Mouse (Mus musculus) adrenal gland, postnatal 4 days (tissue): ENCODE results near the gene Cx3cl1. TPM values are rescaled to one million over a fixed set of nuclear protein-coding genes. Genes with fewer than 3 reads are reported as not detected.

ENCODE experiments used
- DNase-seq, 2 experiments: peaks; one replicate each; pipeline ENCODE4 v3.0.0; 2021 to 2022; ENCODE audit warnings: low spot score in 2 of 2, mixed read lengths in 2 of 2
- total RNA-seq, 2 experiments: library from RNA; stranded (reverse); gene quantifications; 2 replicates each; pipeline ENCODE4 v1.2.3; 2021

The Cx3cl1 gene
- total RNA-seq, 2 experiments from 2014 or later: 18.8 to 21.1 TPM

DNA sequence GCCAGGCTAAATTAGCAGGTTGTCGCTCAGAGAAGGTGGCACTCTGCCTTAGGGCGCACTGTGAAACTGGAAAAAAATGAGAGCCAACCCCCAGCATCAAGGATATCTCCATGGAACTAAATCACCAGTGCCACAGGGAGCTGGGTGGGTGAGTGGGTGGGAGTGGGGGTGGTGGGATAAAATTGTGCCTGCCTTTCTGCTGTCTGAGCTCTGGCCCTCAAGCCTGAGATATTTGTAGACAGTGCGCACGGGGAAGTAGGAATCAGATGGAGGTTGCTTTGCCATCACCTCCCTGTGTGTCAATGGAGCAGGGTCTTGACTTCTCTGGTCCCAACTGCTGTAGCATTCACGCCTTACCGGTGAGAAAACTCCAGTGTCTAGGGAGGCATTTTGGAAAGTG, 1.2 kb downstream of the Cx3cl1 start:
- no peak for DNase-seq

DNA sequence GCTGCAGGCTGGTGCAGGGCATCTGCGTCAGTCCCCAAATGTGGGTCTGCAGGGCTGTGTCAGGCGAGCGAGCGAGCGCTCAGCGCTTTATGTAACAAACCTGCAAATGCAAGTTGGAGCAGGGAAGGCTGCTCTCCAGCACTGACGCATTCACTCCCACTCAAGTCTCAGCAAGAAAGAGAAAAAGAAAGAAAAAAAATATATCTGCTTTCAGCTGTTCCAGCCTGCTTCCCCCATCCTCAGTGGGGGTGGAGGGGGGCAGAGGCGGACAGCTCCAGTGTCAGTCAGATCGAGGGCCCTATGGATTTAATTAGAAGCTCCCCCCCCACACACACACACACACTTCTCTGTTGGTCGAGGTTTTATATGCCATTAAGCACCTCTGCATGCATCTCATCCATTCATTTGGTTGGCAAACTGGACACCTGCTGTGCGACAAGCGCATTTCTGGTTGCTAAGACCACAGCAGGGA, 1.9 kb downstream of the Cx3cl1 start:
- DNase-seq: no peak

DNA sequence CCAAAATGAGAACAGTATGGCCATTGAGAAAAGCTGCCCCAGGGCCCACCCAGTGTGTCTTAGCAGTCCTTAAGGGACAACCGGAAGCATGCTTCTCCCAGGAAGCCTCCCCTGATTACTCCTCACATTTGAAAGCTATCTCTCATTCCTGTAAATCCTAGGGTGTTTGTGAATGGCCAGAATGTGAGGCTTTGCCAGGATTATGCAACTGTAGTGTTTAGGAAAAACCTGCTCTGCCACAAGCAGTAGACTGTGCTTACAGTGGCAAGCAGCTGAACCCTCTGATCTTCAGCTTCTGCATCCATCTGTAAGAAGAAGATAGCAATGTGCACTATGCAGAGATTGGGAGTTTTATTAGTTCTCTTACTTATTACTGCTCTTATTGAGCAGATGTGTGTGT, 2.8 kb downstream of the Cx3cl1 start:
- no peak for DNase-seq

DNA sequence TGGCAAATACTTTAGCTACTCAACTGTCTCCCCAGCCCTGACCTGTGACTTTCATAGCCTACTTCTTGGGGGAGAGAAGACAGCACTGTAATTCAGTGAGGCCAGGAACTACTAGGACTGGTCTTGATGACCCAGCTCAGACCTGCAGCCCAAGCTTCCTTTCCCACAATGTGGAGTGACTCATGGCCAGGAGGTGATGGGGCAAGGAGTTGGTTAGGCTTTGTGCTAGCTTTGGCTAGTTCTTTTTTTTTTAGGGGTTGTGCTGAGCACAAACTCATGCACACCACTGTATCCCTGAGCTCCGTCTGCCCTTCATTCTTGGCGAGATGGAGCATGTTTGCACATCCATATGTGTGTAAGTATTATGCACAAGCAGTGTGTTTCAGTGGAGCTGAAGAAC, 4.5 kb downstream of the Cx3cl1 start:
- no peak for DNase-seq

DNA sequence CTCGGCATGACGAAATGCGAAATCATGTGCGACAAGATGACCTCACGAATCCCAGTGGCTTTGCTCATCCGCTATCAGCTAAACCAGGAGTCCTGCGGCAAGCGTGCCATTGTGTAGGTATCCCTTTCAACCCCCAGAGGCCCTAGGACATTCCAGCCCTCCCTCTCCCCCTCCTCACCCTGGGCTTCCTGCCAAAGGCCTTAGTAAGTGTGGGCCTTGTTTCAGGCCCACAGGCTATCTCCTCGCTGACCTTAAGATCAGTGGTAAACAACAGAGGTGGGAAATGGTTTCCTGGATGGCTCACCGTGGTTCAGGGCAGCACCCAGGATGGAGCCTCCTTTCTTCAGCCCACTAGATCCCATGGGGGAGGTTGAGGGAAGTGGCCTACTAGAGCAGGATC, 6.2 kb downstream of the Cx3cl1 start:
- no peak for DNase-seq

DNA sequence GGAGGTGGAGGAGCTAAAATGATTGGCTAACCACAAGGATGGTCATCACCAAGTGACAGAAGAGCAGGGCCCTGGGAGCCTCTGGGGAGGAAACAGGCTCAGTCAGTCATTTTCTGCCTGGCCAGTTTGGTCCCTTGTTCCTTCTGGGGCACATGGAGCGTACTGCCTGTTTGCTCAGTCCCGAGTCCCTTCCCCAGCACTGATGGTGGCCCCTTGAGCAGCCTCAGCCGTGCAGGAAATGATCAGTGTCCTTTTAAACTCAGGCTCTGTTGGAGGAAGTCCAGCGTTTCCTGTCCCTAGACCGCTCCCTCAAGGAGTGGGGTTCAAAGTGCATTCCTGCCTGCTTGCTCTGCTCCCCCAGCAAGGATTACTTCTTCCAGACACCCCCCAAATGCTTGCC, 6.7 kb downstream of the Cx3cl1 start:
- no peak for DNase-seq

DNA sequence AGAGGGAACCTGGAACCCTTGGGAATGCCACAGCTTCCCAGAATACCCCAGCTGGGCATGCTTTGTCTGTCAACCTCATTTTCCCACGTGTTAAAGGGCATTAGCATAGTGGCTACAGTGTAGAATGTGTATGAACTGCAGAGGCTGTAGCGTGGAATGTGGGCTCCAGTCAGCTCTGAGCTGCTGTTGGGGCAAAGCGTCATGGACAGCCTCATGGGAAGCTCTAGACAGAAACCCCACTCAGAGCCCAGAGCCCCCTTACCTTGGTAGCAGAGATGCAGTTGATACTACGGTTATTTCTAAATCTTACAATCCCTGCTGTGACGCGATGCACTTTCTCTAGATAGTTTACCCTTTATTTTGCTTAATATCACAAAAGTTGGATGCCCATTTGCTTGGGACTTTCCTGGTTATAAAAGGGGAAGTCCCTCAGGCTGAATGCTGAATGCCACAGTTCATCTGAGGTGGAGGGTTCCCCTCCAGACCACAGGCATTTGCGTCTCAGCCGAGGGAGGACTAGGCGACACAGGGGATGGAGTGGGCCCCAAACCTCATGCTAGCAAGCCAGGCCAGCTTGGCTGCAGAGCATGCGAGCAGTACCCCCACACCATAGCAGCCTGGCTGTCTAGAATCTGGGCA, 7.2 kb downstream of the Cx3cl1 start:
- DNase-seq: no peak

DNA sequence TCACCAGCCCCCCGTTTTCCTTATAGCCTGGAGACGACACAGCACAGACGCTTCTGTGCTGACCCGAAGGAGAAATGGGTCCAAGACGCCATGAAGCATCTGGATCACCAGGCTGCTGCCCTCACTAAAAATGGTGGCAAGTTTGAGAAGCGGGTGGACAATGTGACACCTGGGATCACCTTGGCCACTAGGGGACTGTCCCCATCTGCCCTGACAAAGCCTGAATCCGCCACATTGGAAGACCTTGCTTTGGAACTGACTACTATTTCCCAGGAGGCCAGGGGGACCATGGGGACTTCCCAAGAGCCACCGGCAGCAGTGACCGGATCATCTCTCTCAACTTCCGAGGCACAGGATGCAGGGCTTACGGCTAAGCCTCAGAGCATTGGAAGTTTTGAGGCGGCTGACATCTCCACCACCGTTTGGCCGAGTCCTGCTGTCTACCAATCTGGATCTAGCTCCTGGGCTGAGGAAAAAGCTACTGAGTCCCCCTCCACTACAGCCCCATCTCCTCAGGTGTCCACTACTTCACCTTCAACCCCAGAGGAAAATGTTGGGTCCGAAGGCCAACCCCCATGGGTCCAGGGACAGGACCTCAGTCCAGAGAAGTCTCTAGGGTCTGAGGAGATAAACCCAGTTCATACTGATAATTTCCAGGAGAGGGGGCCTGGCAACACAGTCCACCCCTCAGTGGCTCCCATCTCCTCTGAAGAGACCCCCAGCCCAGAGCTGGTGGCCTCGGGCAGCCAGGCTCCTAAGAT, 7.9 kb downstream of the Cx3cl1 start:
- no peak for DNase-seq

DNA sequence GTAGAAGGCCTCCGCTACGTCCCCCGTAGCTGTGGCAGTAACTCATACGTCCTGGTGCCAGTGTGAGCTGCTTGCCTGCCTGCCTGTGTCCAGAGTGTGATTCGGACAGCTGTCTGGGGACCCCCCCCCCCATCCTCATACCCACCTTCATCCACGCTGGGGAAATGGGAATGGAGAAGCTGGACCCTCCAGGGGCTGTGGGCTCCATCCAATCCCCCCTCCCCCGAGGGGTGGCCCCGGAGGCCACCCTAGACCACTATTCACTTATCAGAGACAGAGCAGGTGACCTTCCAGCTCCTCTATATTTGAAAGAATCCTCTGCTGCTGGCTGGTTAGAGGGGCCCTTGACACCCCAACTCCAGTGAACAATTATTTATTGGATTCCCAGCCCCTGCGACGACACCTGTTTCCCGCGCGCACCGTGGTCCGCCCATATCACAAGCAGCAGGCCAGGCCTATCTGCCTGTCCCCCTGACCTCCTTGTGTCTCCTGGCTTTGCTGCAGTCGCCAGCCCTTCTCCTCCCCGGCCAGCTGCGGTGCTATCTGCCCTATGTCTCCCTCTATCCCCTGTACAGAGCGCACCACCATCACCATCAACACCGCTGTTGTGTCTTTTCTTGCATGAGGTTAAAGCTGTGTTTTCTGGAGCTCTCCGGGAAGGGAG, 8.8 kb downstream of the Cx3cl1 start:
- no peak for DNase-seq

DNA sequence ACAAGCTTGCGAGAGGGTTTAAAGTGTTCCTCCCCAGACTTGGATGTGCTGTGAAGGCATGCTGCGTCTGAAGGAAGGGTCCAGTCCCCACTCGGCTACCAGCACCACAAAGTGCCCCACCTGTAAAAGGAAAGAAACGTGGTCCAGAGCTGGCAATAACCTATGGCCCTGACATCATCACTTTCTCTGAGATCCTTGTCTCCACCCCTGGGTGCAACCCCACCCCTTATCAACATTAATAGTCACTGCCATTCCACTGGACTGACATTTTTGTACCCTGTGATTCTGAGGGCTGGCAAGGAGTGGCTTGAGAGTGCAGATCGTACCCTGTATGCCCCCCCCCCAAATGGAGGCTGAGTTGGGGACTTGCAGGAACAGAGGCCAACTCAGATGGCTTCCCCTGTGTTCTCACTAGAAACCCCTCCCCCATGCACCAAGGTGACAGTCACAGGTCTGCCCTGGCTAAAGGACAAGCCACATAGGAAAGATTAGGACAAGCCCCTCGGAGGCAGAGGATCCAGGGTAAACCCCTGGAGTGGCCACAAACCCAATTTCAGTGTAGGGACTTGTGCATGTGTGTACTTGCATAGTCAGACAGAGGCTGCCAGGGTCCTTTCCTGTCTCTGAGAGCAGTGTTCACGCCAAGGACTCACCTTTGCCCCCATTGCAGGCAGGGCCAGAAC, 9.5 kb downstream of the Cx3cl1 start:
- no peak for DNase-seq

DNA sequence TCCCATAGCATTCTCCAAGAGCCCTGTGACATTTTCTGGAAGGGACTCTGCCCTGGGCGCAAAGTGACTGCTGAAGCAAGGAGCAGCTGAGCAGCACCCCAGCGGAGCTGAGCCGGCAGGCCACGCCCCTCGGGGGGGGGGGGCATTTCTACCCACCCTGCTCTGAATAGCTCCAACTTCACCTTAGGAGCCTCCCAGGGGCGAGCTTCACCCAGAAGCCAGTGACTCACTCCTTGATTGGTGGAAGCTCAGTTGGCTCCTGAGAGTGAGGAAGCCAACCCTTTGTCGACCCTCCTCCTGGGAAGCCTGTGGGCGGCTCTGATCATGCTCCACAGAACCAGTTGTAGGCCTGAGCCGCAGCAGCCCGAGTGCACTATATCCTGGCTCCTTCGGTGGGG, 10.0 kb downstream of the Cx3cl1 start:
- DNase-seq: no peak

DNA sequence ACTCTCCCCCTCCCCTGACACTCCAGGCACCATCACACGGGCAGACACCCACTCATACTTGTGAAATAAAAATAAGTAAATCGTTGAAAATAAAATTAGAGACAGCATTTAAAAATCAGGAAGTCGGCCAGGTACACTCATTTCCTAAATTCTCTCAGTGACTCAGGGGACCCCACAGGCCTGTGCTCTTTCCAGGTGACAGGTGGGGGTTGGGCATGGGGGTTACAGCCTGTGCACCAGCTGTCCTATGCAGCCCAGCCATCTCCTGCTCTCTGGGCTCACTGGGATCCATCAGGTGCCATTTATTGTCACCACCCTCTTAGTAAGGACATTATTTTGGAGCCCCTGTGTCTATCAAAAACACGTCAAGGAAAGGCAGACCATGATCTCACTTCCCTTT, 12.1 kb downstream of the Cx3cl1 start:
- DNase-seq: no peak

DNA sequence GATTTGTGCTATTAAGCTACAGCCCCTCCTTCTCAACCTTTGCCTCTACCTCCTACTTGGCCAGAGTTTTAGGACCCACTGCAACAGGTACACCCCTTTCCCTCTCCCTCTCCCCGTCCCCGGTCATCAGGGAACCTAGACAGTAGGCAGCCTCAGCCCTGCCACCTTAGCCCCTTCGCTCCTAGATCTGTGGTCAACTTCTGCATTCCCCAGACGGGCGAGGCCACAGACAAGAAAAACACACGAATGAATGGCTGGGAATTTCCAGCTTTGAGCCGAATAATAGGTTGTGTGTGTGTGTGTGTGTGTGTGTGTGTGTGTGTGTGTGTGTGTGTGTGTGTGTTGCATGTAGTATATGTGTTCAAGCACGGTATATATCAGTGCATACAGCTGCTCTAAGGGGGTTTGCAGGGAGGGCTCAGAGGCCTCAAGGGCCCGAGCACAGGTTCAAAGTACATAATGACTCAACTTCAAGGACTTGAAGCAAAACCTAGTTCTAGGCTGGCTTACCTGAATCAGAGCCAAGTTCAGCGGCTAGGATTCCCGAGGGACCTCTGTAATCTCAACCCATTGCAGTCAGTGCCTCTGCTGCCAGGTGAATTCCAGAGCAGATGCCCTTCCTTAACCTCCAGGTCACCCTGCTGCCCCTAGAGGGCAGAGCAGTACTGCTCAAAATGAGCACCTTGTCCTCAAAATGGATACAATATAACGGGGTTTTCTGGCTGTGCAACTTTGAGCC, 13.6 kb downstream of the Cx3cl1 start:
- no peak for DNase-seq

DNA sequence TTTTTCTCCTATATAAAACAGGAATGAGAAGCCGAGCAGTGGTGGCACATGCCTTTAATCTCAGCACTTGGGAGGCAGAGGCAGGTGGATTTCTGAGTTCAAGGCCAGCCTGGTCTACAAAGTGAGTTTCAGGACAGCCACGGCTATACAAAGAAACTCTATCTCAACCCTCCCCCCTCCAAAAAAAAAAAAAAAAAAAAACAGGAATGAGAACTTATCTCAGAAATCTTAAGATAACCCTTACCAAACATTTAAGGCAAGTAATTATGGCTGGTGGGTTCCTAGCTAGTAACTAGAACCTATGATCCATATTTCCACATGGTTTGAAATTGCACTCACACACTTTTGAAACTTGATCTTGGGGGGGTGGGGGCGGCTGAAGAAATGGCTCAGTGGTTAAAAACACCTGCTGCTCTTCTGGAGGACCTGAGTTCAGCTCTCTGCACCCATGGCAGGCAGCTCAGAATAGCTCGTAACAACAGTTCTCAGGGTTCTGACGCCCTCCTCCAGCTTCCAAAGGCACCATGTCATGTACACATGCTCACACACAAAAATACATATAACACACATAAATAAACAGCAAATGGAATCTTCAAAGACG, 14.3 kb downstream of the Cx3cl1 start:
- no peak for DNase-seq

DNA sequence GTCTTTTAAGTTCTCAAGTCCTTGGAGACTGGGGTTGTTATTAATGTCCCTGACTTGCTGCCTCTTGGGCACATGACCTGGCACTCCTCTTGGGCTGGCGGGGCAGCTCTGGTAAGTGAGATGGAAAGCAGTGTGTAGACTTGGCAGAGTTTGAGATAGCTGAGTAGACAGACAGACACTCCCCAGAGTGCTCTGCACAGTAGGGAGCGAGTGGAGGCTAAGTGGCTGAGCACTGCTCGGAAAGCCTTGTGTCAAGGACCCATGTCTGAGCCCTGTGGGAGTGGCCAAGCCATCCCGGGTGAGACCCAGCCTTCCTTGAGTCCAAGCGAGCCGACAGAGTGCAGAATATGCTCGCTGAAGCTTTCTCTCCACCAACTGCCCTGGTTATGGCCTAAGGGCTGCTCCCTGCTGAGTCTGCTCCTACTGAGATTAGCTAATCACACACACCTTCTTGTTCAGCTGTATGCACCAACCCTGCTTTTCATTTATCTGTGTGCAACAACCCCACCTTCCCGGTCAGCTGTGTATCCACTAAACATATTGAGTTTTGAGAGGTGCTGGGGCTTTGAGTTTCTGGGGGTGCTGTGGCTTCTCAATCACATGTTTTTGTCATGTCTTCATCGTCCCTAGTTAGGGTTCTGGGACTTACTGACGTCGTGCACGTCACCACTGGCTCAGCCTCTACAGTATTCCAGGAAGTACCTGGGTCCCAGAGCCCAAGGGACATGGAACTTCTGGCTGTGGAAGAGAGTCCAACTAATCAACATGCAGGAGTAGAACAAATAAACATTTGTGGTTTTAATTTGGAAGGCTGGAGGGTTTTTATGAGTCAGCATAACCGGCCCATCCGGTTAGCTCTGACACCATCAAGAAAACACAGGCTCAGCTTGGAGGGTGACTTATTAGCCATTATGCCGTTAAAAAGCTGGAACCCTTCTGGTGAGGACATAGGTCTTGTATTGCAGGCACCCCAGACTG, 16.0 kb downstream of the Cx3cl1 start:
- no peak for DNase-seq

DNA sequence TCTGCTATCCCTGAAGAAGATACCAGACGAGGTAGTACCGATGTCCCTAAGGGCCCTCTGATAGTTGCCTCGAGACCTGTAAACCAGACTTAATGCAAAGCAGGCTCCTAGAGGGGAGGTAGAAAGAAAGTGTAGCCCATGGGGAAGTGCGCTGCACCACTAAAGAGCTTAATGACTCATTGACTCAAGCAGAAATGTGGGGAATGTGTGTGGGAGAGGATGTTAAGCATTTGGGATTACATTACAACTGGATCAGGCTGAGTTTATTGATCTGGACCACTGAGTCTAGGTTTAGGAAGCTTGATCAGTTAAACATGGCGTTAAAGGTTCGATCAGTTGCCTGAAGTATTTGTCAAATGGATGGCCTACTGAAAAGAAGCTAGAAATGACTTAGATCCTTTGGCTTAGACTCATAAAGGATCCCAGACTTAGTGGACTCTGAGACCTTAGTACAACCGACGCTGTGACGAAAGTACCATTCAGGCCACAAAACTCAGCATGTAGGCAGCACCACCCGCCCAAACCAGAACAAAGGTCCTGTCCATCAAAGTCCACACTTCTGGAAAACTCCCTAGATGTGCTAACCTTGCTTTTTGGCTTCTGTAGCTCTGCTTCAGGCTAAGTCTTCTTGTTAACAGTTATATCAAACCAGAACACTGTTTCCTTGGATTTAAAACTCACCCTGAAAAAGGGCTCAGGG, 17.6 kb downstream of the Cx3cl1 start:
- no peak for DNase-seq

DNA sequence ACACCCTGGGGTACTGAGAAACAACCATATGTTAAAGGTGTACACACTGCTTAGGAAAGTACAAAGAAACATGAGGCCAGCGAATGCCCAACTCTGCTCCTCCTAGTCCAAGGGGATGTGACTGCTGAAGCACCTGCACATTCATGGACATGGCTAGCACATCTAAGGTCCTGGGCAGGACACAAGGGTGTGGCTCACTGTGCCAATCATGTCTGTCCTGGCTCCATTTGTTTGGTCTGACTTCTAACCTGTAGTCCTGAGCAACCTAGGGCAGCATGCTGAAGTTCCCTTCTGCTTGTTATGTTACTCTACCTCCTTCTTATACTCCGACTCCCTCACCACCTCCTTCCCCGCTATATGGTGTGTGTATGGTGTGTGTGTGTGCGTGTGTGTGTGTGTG, 22.6 kb downstream of the Cx3cl1 start:
- DNase-seq: no peak

DNA sequence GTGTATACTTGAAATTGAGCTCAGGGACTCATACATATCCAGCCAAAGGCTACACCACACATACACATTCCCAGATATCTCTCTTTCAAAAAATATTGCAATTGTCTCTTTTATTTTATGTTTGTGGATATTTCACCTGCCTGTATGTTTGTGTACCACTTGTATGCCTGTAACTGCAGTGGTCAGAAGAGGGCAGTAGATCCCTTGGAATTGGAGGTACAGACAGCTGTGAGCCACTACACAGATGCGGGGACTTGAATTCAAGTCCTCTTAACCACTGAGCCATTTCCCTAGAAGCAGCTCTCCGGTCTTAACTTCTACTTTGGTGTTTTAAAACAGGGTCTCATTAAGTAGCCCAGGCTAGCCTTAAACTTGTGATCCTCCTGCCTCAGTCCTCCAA, 23.0 kb downstream of the Cx3cl1 start:
- no peak for DNase-seq
